Mouse (Mus musculus): ENCODE measurements around the gene Tmem88.
A peak's percentile ranks its signal among the peaks of the same experiment; 100 is the strongest.
"Not testable (repeated sequence)": the region's sequence is repeated elsewhere in the genome, so short reads cannot be mapped to it uniquely, and the experiment has no call there.

Tmem88 gene

GRCm38 (mm10) chr11:69403691-69404594, 5.9 kb upstream of the Tmem88 start:
- no peak for DNase-seq (ENCODE audit: low spot score)

- DNase-seq (ENCODE audit: low spot score) = no peak
Measured at GRCm38 (mm10) chr11:69401987-69402386, 4.0 kb upstream of the Tmem88 start.

- peak; percentile 92 for DNase-seq (ENCODE audit: low spot score)
Measured at GRCm38 (mm10) chr11:69401210-69401637, 3.2 kb upstream of the Tmem88 start.

- no peak for DNase-seq (ENCODE audit: low spot score)
Measured at GRCm38 (mm10) chr11:69400083-69400850, 2.2 kb upstream of the Tmem88 start.

GRCm38 (mm10) chr11:69399201-69400082, 1.4 kb upstream of the Tmem88 start:
- no peak for DNase-seq (ENCODE audit: low spot score)

GRCm38 (mm10) chr11:69398486-69399200, 609 bp upstream of the Tmem88 start:
- no peak for DNase-seq (ENCODE audit: low spot score)

GRCm38 (mm10) chr11:69397581-69398057, 415 bp downstream of the Tmem88 start:
- no peak for DNase-seq (ENCODE audit: low spot score)

- no peak for DNase-seq (ENCODE audit: low spot score)
Measured at GRCm38 (mm10) chr11:69396772-69397171, 1.3 kb downstream of the Tmem88 start.

- DNase-seq (ENCODE audit: low spot score) = peak; percentile 97
Measured at GRCm38 (mm10) chr11:69395634-69396373, 2.2 kb downstream of the Tmem88 start.

- peak; percentile 85 for DNase-seq (ENCODE audit: low spot score)
Measured at GRCm38 (mm10) chr11:69395235-69395633, 2.8 kb downstream of the Tmem88 start, which contains the start of the genes Naa38 and Cyb5d1. Naa38 (plus strand) TSS chr11:69395487. Cyb5d1 (minus strand) TSS chr11:69395631.

- DNase-seq (ENCODE audit: low spot score) = not testable (repeated sequence)
Measured at GRCm38 (mm10) chr11:69394591-69395167, 3.4 kb downstream of the Tmem88 start.

GRCm38 (mm10) chr11:69390400-69391034, 7.5 kb downstream of the Tmem88 start:
- DNase-seq (ENCODE audit: low spot score) = peak; percentile 69

GRCm38 (mm10) chr11:69389531-69390399, 8.3 kb downstream of the Tmem88 start:
- no peak for DNase-seq (ENCODE audit: low spot score)

GRCm38 (mm10) chr11:69388680-69389079, 9.4 kb downstream of the Tmem88 start:
- DNase-seq (ENCODE audit: low spot score) = no peak

- DNase-seq (ENCODE audit: low spot score) = no peak
Measured at GRCm38 (mm10) chr11:69386758-69387157, 11.3 kb downstream of the Tmem88 start.

- DNase-seq (ENCODE audit: low spot score) = no peak
Measured at GRCm38 (mm10) chr11:69384979-69385378, 13.1 kb downstream of the Tmem88 start.

GRCm38 (mm10) chr11:69382478-69383105, 15.4 kb downstream of the Tmem88 start:
- no peak for DNase-seq (ENCODE audit: low spot score)

GRCm38 (mm10) chr11:69381356-69381755, 16.7 kb downstream of the Tmem88 start:
- no peak for DNase-seq (ENCODE audit: low spot score)

All from T-cell, adult 2 months (primary cell).